Mouse (Mus musculus) liver, adult 2 months (tissue): Measurements from ENCODE around the gene Tmem255b.

ENCODE experiments used
- CTCF ChIP-seq: fragments of 200-500 bp; IDR thresholded peaks from 2 replicates; pipeline ENCODE4 v1.5.1; 2011; ENCODE audit warnings: low read depth, low read length, control low read depth
- POLR2A ChIP-seq: fragments of 200-500 bp; IDR thresholded peaks from 2 replicates; pipeline ENCODE4 v1.6.1; 2011; ENCODE audit warnings: low read length, control low read depth; ENCODE audit not compliant: insufficient read depth; ENCODE audit errors: extremely low read depth

DNA sequence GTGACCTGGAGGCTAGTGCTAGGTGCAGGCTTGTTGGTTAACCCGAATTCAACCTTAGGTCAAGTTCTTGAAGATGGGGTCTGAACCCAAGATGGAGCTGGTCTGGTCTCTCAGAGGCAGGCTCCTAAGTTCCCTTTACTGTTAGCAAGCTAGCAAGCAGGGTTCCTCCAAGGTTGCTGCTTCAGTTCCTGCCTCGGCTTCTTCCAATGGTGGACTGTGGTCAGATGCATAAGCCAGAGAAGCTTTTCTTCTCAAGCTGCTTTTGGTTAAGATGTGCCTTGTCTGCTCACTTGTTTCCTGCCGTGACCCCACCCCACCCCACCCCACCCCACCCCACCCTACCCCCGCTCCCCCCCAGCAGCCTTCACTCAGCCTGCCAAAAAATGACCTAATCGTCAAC is 1.9 kb upstream of the Tmem255b start:
- no peak for TF ChIP-seq CTCF
- TF ChIP-seq POLR2A: no peak
